Mouse (Mus musculus) heart, adult 18-20 months (tissue): ENCODE results near the gene 1700016K19Rik. TPM values are rescaled to one million over a fixed set of nuclear protein-coding genes. Genes with fewer than 3 reads are reported as not detected.
A peak's percentile ranks its signal among the peaks of the same experiment; 100 is the strongest.

Experiments
- DNase-seq, 2 experiments: peaks; one replicate each; pipeline ENCODE4 v3.0.0; 2021 to 2022; ENCODE audit warnings: mixed read lengths in 1 of 2
- total RNA-seq, 2 experiments: library from RNA; stranded (reverse); gene quantifications; 2 replicates each; pipeline ENCODE4 v1.2.3; 2021

Gene 1700016K19Rik
- total RNA-seq, 2 experiments from 2014 or later: 0.64 TPM; not detected in 1

- no peak for DNase-seq
These were observed 35.5 kb downstream of the 1700016K19Rik start for GRCm38 (mm10) chr11:76035182-76035581.

DNA sequence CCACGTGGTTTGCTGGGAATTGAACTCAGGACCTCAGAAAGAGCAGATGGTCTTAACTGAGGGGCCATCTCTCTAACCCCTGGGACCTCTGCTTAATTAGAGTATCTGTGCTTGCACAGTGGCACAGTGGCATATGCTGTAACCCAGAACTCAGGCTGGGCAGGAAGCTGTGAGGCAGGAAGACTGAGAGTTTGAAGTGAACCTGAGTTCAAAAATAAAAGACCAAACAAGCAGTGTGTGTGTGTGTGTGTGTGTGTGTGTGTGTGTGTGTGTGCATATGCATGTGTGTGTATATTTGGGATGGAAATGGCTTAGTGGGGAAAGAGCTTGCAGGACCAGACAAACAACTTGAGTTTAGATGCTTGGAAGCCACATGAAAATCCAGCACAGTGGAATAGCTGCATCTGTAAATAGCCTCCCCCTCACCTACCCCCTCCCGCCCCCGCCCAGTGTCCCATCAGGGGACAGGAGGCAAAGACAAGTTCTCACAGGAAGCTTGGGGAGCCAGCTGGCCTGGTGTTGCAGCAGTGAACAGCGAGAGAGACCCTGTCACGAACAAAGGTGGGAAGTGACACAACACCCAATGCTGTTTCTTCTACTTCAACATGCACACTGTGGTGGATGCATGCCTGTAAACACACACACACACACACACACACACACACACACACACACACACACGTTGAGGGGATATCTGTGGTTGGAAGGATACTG lies 38.0 kb downstream of the 1700016K19Rik start:
- DNase-seq: peak in 1 of 2 experiments; percentile 61

DNA sequence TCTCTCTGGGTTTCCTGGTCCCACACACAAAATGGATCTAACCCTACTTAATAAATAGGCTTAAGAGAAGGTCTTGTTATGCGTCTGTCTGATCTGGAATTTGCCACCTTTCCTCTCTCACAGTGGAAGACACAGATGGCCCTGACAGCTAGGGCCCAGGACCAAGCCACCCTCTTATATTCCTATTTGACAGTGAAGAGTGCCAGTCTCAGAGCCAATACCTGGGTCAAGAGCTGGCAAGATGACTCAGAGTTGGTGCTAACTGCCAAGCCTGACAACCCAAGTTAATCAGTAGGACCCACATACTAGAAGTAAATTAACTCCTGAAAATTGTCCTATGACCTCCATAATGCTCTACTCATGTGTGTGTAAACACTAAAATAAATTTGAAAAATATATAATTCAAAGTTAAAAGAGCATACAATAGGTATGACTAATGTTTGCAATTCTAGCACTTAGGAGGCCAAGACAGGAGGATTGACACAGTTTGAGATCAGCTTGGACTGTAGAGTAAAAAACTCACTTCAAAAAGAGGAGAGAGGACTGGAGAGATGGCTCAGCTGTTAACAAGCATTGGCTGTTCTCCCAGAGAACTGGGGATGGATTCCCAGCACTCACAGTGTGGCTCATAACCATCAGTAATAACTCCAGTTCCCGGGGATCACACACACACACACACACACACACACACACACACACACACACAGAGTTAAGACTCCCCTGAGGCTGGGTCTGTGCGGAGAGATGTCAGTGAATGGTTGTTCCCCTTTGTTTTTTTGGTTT lies 39.8 kb downstream of the 1700016K19Rik start:
- no peak for DNase-seq

GRCm38 (mm10) chr11:76040106-76040505 lies 40.4 kb downstream of the 1700016K19Rik start:
- no peak for DNase-seq

DNA sequence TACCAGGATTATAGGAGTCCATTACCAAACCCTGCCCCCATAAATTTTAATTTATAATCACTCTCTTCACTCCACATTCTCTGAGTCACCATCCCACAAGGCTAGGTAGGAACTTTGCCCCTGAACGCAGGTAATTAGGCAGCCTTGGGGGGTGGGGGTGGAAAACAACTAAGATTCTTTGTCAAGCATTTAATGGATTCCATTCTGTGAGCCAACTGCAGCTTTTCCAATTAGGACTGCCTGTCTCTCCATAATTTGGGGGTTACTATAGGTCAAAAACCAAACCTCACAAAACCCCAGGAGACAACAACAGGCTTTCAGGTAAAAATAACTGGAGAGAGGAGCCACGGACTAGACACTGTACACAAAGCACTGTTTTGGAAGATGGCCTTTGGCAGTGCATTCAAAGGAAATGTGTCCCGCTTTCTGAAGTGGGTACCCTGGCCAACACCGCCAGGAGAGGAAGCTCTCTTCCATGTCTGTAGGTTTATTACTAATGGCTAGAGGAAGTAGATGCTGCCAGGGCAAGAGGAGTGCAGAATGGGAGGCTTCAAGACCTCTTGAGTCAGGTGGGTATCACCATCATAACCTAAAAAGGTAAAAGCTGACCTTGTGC lies 41.2 kb downstream of the 1700016K19Rik start:
- DNase-seq: no peak

GRCm38 (mm10) chr11:76042041-76042638 lies 42.4 kb downstream of the 1700016K19Rik start:
- DNase-seq: peak; percentile 47 to 65

DNA sequence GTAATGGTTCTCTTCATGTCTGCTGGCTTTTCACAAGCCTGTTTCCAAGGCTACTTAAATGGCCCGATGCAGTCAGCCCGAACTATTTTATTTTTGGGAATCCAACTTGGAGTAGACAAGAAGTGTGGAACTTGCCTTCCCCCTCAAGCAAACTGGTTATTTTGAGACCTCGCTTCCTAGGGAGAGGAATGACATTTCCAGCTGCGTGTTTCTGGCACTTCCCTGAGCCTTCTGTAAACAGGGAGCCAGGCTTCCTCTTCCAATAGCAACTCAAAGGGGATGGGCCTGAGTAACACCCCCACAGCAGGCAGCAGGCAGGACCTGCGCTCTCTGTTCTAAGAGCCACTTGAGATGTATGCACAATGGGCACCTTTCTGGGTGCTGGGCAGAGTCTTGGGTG lies 43.2 kb downstream of the 1700016K19Rik start:
- peak; percentile 74 to 89 for DNase-seq

DNA sequence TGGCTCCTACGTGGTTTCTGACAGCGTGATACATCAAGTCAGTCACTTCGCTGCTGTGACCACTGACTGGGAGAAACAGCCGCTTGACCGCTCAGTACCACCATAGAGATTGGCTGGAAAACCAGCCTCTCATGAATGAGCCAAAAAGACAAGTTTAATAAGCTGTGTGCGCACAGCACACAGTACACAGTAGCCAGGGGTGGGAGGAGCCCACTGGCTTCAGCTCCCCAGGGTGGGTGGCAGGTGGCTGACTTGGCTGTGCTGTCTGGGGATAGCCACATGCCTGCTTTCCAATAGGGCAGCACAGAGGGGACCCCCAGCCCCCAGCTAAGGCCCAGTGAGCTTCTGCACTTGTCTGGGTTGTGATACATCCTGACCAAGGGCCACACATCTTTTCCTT lies 44.8 kb downstream of the 1700016K19Rik start:
- no peak for DNase-seq

- DNase-seq: peak; percentile 34 to 50
These were observed 45.7 kb downstream of the 1700016K19Rik start for GRCm38 (mm10) chr11:76045367-76045766.

DNA sequence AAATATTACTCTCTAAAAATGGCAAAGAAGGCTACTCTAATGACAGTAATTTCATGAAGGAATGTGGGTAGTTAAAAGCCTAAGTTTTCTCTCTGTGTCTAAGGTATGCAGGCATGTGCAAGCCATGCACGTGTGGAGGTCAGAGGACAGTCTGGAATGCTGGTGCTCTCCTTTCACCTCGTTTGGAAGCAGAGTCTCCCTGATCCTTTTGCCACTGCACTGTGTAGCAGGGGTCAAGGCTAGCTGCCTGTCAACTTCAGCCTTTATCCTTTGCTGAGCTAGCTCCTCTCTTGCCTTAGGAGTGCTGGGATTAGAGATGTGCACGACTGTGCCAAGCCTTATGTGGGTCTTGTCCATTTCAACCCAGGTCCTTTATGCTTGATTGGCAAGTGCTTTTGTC lies 50.8 kb downstream of the 1700016K19Rik start:
- no peak for DNase-seq

GRCm38 (mm10) chr11:76050967-76051512 lies 51.3 kb downstream of the 1700016K19Rik start:
- DNase-seq: no peak

DNA sequence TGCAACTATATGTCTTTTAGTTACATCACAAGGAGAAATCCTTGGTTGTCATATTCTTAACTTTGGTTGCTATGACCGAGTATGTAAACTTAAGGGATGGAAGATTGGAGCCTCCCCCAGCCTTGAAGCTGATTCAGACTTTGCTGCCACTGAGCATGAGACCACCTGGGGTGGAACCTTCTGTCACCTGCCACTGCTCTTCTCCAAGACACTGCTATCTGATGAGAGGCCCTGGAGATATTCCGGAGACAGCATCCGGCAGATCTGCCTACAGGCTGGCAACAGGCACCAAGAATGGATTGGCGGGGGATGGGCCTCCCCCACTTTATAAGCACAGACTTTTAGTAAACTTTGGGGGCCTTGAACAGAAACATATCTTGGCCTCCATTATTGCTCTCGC lies 52.8 kb downstream of the 1700016K19Rik start:
- DNase-seq: no peak

Other genes with a start within 250 kb of the 1700016K19Rik start
- 1 to 10 TPM; 1.2 to 2.3 TPM for gene Doc2b, start 203.9 kb upstream of the 1700016K19Rik start, total RNA-seq
- 10 to 100 TPM in 1 of 2 experiments, 1 to 10 TPM in 1; 7.4 to 10.0 TPM for gene Rph3al, start 61.5 kb upstream of the 1700016K19Rik start, total RNA-seq
- 10 to 100 TPM; 28.6 to 35.8 TPM for gene Rflnb, start 27.9 kb downstream of the 1700016K19Rik start, total RNA-seq
- gene Vps53, start 179.7 kb downstream of the 1700016K19Rik start, total RNA-seq: 10 to 100 TPM; 25.5 to 26.9 TPM
- 1 to 10 TPM; 3.5 to 3.8 TPM for gene Fam57a, start 179.8 kb downstream of the 1700016K19Rik start, total RNA-seq
- under 1 TPM; 0.50 to 0.90 TPM for gene Dbil5, start 217.7 kb downstream of the 1700016K19Rik start, total RNA-seq
- gene Gemin4, start 217.8 kb downstream of the 1700016K19Rik start, total RNA-seq: 1 to 10 TPM; 3.2 to 4.3 TPM
- gene Mrm3, start 243.8 kb downstream of the 1700016K19Rik start, total RNA-seq: 10 to 100 TPM; 24.6 to 27.4 TPM
- 10 to 100 TPM; 40.3 to 44.6 TPM for gene Glod4, start 243.8 kb downstream of the 1700016K19Rik start, total RNA-seq